In genomic region chr1:60408501-60409167, GRCm38 (mm10) we compare ENCODE assay signal across 8 mouse cellular contexts. TPM values are rescaled to one million over a fixed set of nuclear protein-coding genes. Genes with fewer than 3 reads are reported as not detected.
DNase-seq lines count a peak whose midpoint lies in the region; ATAC-seq and TF ChIP-seq lines count a peak whose summit lies in the region.

No protein-coding gene starts in this region.

- H3K79me2 ChIP-seq in heart, adult 2 months (replicated peaks; ENCODE audit: control insufficient read depth, insufficient read depth, low read length) = peaks cover 2% of the 10 kb centered on the region
- H3K79me2 ChIP-seq in CH12.LX (replicated peaks; ENCODE audit: control insufficient read depth, extremely low read depth, insufficient read depth, poor library complexity, severe bottlenecking) = peaks cover 13% of the 10 kb centered on the region

- intact Hi-C loops in heart, adult 2 months (cut with DNase I) = loop anchor here (2.0 to 5.0 kb wide), 4 partner anchors 66 to 554 kb away; partner anchors contain the start of genes Cyp20a1 and Raph1

- no peak for TF ChIP-seq POLR2A in heart, adult 2 months (IDR thresholded peaks at IDR 0.05; ENCODE audit: insufficient read depth, low read depth, low read length)
- no peak for TF ChIP-seq POLR2A in CH12.LX (IDR thresholded peaks at IDR 0.05; ENCODE audit: low read depth, low read length)

- H3K4me3 ChIP-seq in heart, adult 2 months = peak overlapping the region; percentile 83
- H3K4me3 ChIP-seq in CH12.LX (replicated peaks in 1 of 3; ENCODE audit: low read depth in 2 of 3, low read length in 2 of 3, poor library complexity in 1 of 3) = peak overlapping the region; percentile 41 to 97 (median 94)
- H3K4me3 ChIP-seq in hindbrain, embryonic 11.5 days (ENCODE audit: low read depth, low read length) = peak overlapping the region; percentile 70
- H3K4me3 ChIP-seq in megakaryocyte, embryonic 14.5 days (replicated peaks) = peak overlapping the region; percentile 96

- no peak for TF ChIP-seq EP300 in heart, adult 2 months (IDR thresholded peaks at IDR 0.05; ENCODE audit: insufficient read depth, low read depth, low read length)
- no peak for TF ChIP-seq EP300 in CH12.LX (IDR thresholded peaks at IDR 0.05; ENCODE audit: low read length)

- no peak for TF ChIP-seq CTCF in heart, adult 2 months (IDR thresholded peaks at IDR 0.05)
- no peak for TF ChIP-seq CTCF in CH12.LX (conservative IDR thresholded peaks at IDR 0.05 in 1 of 2, IDR thresholded peaks at IDR 0.05 in 1 of 2; ENCODE audit: low read depth in 2 of 2, low read length in 2 of 2)

- 29% methylated on average over 13 of the region's 13 CpGs for WGBS in heart, adult 2 months
- WGBS in hindbrain, embryonic 11.5 days = 23% methylated on average over 13 of the region's 13 CpGs

- no peaks in the 10 kb centered on the region for H3K27me3 ChIP-seq in heart, adult 2 months (ENCODE audit: control insufficient read depth, insufficient read depth, low read length)
- H3K27me3 ChIP-seq in CH12.LX (replicated peaks) = no peaks in the 10 kb centered on the region
- H3K27me3 ChIP-seq in hindbrain, embryonic 11.5 days (ENCODE audit: control insufficient read depth, insufficient read depth, low read length) = no peaks in the 10 kb centered on the region
- H3K27me3 ChIP-seq in megakaryocyte, embryonic 14.5 days (replicated peaks) = no peaks in the 10 kb centered on the region

- H3K9ac ChIP-seq in heart, adult 2 months (ENCODE audit: low read depth, low read length) = peak overlapping the region; percentile 81
- peak overlapping the region; percentile 77; the same call in 1 of the 2 replicates for H3K9ac ChIP-seq in CH12.LX (ENCODE audit: insufficient read depth, low read depth)
- peak overlapping the region; percentile 95 for H3K9ac ChIP-seq in hindbrain, embryonic 11.5 days (ENCODE audit: low read depth, low read length)

- peak overlapping the region; percentile 77 for H3K27ac ChIP-seq in heart, adult 2 months
- H3K27ac ChIP-seq in CH12.LX (ENCODE audit: insufficient read depth, low read depth) = no peak overlapping the region
- peak overlapping the region; percentile 98 for H3K27ac ChIP-seq in hindbrain, embryonic 11.5 days (ENCODE audit: low read depth, low read length)

- dilution Hi-C loops in CH12.LX (cut with MboI; ENCODE audit: extremely low pct_ligation_motif_present, extremely low pct_unique_long_range_greater_than_20kb, low sequenced_read_pairs) = no loop called here

- peaks cover 3% of the 10 kb centered on the region; the same call in 1 of the 2 replicates for H3K4me1 ChIP-seq in heart, adult 2 months (ENCODE audit: control insufficient read depth, insufficient read depth, low read length)
- H3K4me1 ChIP-seq in CH12.LX (ENCODE audit: control insufficient read depth in 1 of 2, insufficient read depth in 2 of 2) = peaks cover 0 to 9% of the 10 kb centered on the region in 2 experiments; a peak in 2 of 4 replicates
- no peaks in the 10 kb centered on the region for H3K4me1 ChIP-seq in hindbrain, embryonic 11.5 days (replicated peaks; ENCODE audit: control insufficient read depth, insufficient read depth, low read length)
- peaks cover 26% of the 10 kb centered on the region for H3K4me1 ChIP-seq in megakaryocyte, embryonic 14.5 days

- H3K36me3 ChIP-seq in heart, adult 2 months (ENCODE audit: control insufficient read depth, insufficient read depth, low read length) = no peaks in the 10 kb centered on the region
- no peaks in the 10 kb centered on the region for H3K36me3 ChIP-seq in CH12.LX (replicated peaks in 1 of 2; ENCODE audit: control insufficient read depth in 1 of 2, insufficient read depth in 1 of 2, low read length in 1 of 2)
- H3K36me3 ChIP-seq in hindbrain, embryonic 11.5 days (ENCODE audit: control insufficient read depth, insufficient read depth, low read length) = no peaks in the 10 kb centered on the region
- no peaks in the 10 kb centered on the region for H3K36me3 ChIP-seq in megakaryocyte, embryonic 14.5 days (replicated peaks; ENCODE audit: low read length)

- TF ChIP-seq RAD21 in CH12.LX (IDR thresholded peaks at IDR 0.05; ENCODE audit: low read depth, low read length) = no peak

- peak; percentile 72 for ATAC-seq in hindbrain, embryonic 11.5 days (ENCODE audit: low FRiP score)
- ATAC-seq in megakaryocyte progenitor cell, adult 5-6 weeks (replicated peaks; ENCODE audit: poor library complexity) = no peak

- DNase-seq in heart, adult 2 months = no peak
- no peak for DNase-seq in heart, postnatal 4 days
- DNase-seq in CH12.LX (ENCODE audit: extremely low read depth) = no peak
- peak; percentile 4 for DNase-seq in hindbrain, embryonic 11.5 days (ENCODE audit: low spot score)
- no peak for DNase-seq in cerebellum, adult 9-11 months
- no peak for DNase-seq in layer of hippocampus, adult 18-20 months (ENCODE audit: low spot score in 2 of 2)

- in situ Hi-C loops in CH12.LX (cut with MboI; ENCODE audit: low pct_ligation_motif_present, low pct_unique_long_range_greater_than_20kb, low sequenced_read_pairs) = no loop called here

- peak overlapping the region; percentile 31 for H3K4me2 ChIP-seq in CH12.LX (ENCODE audit: insufficient read depth, low read depth, poor library complexity, severe bottlenecking)
- H3K4me2 ChIP-seq in hindbrain, embryonic 11.5 days (replicated peaks; ENCODE audit: low read depth, low read length) = peak overlapping the region; percentile 55

- H3K9me3 ChIP-seq in CH12.LX (replicated peaks; ENCODE audit: low read length) = no peaks in the 10 kb centered on the region
- no peaks in the 10 kb centered on the region for H3K9me3 ChIP-seq in hindbrain, embryonic 11.5 days (ENCODE audit: control insufficient read depth, low read length)
- no peaks in the 10 kb centered on the region for H3K9me3 ChIP-seq in megakaryocyte, embryonic 14.5 days

TF ChIP-seq in CH12.LX, 34 proteins besides CTCF, POLR2A, EP300 and RAD21:
- TF ChIP-seq IRF4 (IDR thresholded peaks at IDR 0.05; ENCODE audit: low read depth, low read length) (no peak), HCFC1 (IDR thresholded peaks at IDR 0.05; ENCODE audit: low read depth, low read length) (no peak), TCF12 (IDR thresholded peaks at IDR 0.05; ENCODE audit: low read depth, low read length) (no peak), CHD2 (IDR thresholded peaks at IDR 0.05; ENCODE audit: low read length) (no peak), GABPA (IDR thresholded peaks at IDR 0.05; ENCODE audit: insufficient replicate concordance, low read depth, low read length) (no peak), MEF2A (IDR thresholded peaks at IDR 0.05; ENCODE audit: borderline replicate concordance, low read depth, low read length) (no peak), ZC3H11A (IDR thresholded peaks at IDR 0.05; ENCODE audit: low read depth, low read length) (no peak), ETS1 (conservative IDR thresholded peaks at IDR 0.05; ENCODE audit: low read depth, low read length) (no peak), MAX (IDR thresholded peaks at IDR 0.05; ENCODE audit: low read length) (no peak), NRF1 (IDR thresholded peaks at IDR 0.05; ENCODE audit: low read depth, low read length) (no peak), KAT2A (IDR thresholded peaks at IDR 0.05; ENCODE audit: insufficient replicate concordance, low read length) (no peak), MYC (IDR thresholded peaks at IDR 0.05; ENCODE audit: low read depth, low read length) (no peak), E2F4 (IDR thresholded peaks at IDR 0.05; ENCODE audit: insufficient replicate concordance, low read depth, low read length) (no peak), CHD1 (IDR thresholded peaks at IDR 0.05; ENCODE audit: low read depth, low read length) (no peak), PAX5 (IDR thresholded peaks at IDR 0.05; ENCODE audit: low read length) (no peak)
TF ChIP-seq in CH12.LX: peak in this region for 0.

RNA-seq across cellular contexts. Expression of gene Abi2, which starts 0.8 kb away (rescaled TPM):
- 10 to 100 TPM; 16.7 to 18.2 TPM for total RNA-seq in heart, adult 2 months (2021)
- polyA plus RNA-seq in heart, adult 2 months (2012; rRNA removed) = 7.0 and 9.9 TPM in 2 replicates
- 10 to 100 TPM; 40.6 to 47.6 TPM for total RNA-seq in heart, postnatal 4 days (2021)
- total RNA-seq in CH12.LX (2012; rRNA removed) (11.2 and 14.0 TPM in 2 replicates), CH12.LX (2014; rRNA removed) (15.0 and 15.9 TPM in 2 replicates)
- 7.5 and 8.7 TPM in 2 replicates for polyA plus RNA-seq in CH12.LX (2012; ENCODE audit: insufficient read length, low read depth)
- 60.0 and 60.5 TPM in 2 replicates for polyA plus RNA-seq in hindbrain, embryonic 11.5 days (2014; fragmentation: Nextera tagmentation; extraction: Ambion mirVana)
- 1.7 and 11.2 TPM in 2 replicates for polyA plus RNA-seq in megakaryocyte, embryonic 14.5 days (2012; ENCODE audit: insufficient read depth, low replicate concordance)
- 19.4 and 21.9 TPM in 2 replicates for total RNA-seq in megakaryocyte progenitor cell, adult 5-6 weeks (2015)
- total RNA-seq in megakaryocyte progenitor cell, adult 5-6 weeks (2017) = 13.5 and 15.5 TPM in 2 replicates
- 100 to 1,000 TPM; 363 to 372 TPM for total RNA-seq in layer of hippocampus, adult 18-20 months (2021)

Comparison
In these comparisons a context has a peak if more than half of its experiments do, and no peak if none do; other contexts are left out.
1. RNA of gene Abi2, which starts 0.8 kb away (total RNA-seq): 363 to 372 TPM in layer of hippocampus, adult 18-20 months; 40.6 to 47.6 TPM in heart, postnatal 4 days, 13.5 to 21.9 TPM in megakaryocyte progenitor cell, adult 5-6 weeks, 16.7 to 18.2 TPM in heart, adult 2 months and 11.2 to 15.9 TPM in CH12.LX; every median in the first group is over 4 times any median in the second.
2. Peak in every context shown above with its lines, with median percentiles within 50 percentile points of each other: H3K4me3 ChIP-seq and H3K9ac ChIP-seq.